Mouse (Mus musculus): ENCODE data around the gene Cdh23.

DNA sequence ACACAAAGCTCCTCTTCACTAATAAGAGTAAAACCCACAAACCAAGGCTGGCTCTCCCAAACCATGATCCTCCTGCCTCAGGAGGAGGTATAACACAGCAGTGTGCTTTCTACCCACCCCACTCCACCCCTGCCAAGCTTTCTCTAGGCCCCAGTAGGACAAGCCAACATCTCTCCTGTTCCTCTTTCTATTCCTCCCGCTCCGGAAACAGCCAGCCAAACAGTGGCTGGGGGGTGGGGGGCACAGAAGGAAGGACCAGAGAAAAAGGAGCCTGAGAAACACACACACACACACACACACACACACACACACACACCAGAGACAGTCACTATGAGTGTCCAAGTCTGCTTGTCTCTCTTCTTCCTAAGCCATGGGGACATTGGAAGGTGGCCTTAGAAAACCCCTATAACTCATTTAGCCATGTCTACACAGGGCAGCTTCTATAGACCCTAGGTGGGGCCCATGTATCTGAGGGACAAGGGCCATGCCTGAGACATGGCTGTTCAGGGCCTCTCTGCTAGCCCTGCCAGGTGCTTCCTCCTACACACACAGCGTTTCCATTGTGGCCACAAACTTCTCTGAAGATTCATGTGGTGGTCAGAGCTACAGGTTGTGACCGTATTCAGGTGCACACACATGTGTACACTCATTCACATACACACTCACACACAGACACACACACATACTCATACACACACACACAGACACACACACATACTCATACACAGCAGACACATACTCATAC lies 43.5 kb upstream of the Cdh23 start:
- TF ChIP-seq GATA1 (IDR thresholded peaks at IDR 0.05; ENCODE audit: borderline replicate concordance, low read length) (no peak), FLI1 (IDR thresholded peaks at IDR 0.05; ENCODE audit: low read length) (no peak)
